Comparison of ENCODE assay signal across 8 mouse cellular contexts in the genomic region with DNA sequence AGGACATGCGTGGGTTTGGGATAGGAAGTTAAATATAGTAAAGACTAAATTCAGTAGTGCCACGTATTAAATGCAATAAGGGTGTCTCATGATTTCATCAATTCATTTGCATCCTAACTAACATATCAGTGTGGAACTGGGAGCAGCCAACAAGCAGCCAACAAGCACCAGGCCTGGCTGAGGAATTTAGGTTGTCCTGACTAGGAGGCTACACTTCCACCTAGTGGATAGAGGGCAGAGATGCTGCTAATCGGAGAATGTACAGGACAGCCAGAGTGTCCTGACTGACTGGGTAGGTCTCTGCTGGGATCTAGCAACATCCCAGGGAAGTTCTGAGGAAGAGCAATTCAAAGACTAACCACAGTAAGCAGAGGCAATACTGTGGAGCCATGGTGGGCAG.
DNase-seq lines count a peak whose midpoint lies in the region; ATAC-seq and TF ChIP-seq lines count a peak whose summit lies in the region.

No protein-coding gene starts in this region.

- H3K4me3 ChIP-seq in hindbrain, embryonic 10.5 days: no peak overlapping the region
- no peak overlapping the region for H3K4me3 ChIP-seq in hindbrain, embryonic 12.5 days
- no peak overlapping the region for H3K4me3 ChIP-seq in testis, adult 2 months (ENCODE audit: control insufficient read depth, low read depth, low read length)
- no peak overlapping the region for H3K4me3 ChIP-seq in intestine, embryonic 15.5 days (replicated peaks)

- H3K27ac ChIP-seq in hindbrain, embryonic 10.5 days: no peak overlapping the region
- no peak overlapping the region for H3K27ac ChIP-seq in hindbrain, embryonic 12.5 days
- H3K27ac ChIP-seq in testis, adult 2 months (ENCODE audit: control insufficient read depth, insufficient read depth, low read depth, low read length): no peak overlapping the region
- no peak overlapping the region for H3K27ac ChIP-seq in intestine, embryonic 15.5 days

- H3K36me3 ChIP-seq in hindbrain, embryonic 10.5 days: no peaks in the 10 kb centered on the region
- H3K36me3 ChIP-seq in hindbrain, embryonic 12.5 days: no peaks in the 10 kb centered on the region
- H3K36me3 ChIP-seq in testis, adult 2 months (ENCODE audit: control insufficient read depth, insufficient read depth, low read length): no peaks in the 10 kb centered on the region
- no peaks in the 10 kb centered on the region for H3K36me3 ChIP-seq in intestine, embryonic 15.5 days

- 46% methylated on average over 3 of the region's 3 CpGs for WGBS in hindbrain, embryonic 10.5 days
- 38% methylated on average over 3 of the region's 3 CpGs for WGBS in hindbrain, embryonic 12.5 days
- WGBS in intestine, embryonic 15.5 days: 37% methylated on average over 3 of the region's 3 CpGs

- 0 out of 2 replicates have a peak, but pooled peaks cover 6% of the 10 kb centered on the region for H3K27me3 ChIP-seq in hindbrain, embryonic 10.5 days (ENCODE audit: insufficient read depth, poor library complexity, severe bottlenecking)
- H3K27me3 ChIP-seq in hindbrain, embryonic 12.5 days: no peaks in the 10 kb centered on the region
- H3K27me3 ChIP-seq in testis, adult 2 months (ENCODE audit: control insufficient read depth, insufficient read depth, low read length): no peaks in the 10 kb centered on the region
- no peaks in the 10 kb centered on the region for H3K27me3 ChIP-seq in intestine, embryonic 15.5 days (replicated peaks)

- H3K4me2 ChIP-seq in hindbrain, embryonic 12.5 days (replicated peaks): no peak overlapping the region
- H3K4me2 ChIP-seq in intestine, embryonic 15.5 days (replicated peaks): no peak overlapping the region

- peak; percentile 15 for DNase-seq in hindbrain, embryonic 10.5 days (ENCODE audit: low spot score)
- no peak for DNase-seq in testis, postnatal 14 days (ENCODE audit: low spot score)
- DNase-seq in cerebellum, postnatal 36 days: peak; percentile 41 to 44
- DNase-seq in right cerebral cortex, postnatal 36 days (ENCODE audit: low spot score in 2 of 2): no peak
- DNase-seq in gastrocnemius, postnatal 25 days: no peak

- no peak overlapping the region for H3K9ac ChIP-seq in hindbrain, embryonic 12.5 days
- H3K9ac ChIP-seq in intestine, embryonic 15.5 days: no peak overlapping the region

- H3K4me1 ChIP-seq in hindbrain, embryonic 10.5 days (replicated peaks): no peaks in the 10 kb centered on the region
- H3K4me1 ChIP-seq in hindbrain, embryonic 12.5 days: no peaks in the 10 kb centered on the region
- no peaks in the 10 kb centered on the region for H3K4me1 ChIP-seq in testis, adult 2 months (ENCODE audit: control insufficient read depth, insufficient read depth, low read length)
- no peaks in the 10 kb centered on the region for H3K4me1 ChIP-seq in intestine, embryonic 15.5 days (replicated peaks)

- no peak for ATAC-seq in hindbrain, embryonic 12.5 days (ENCODE audit: low FRiP score)
- ATAC-seq in intestine, embryonic 15.5 days: no peak

- TF ChIP-seq POLR2A in testis, adult 2 months (IDR thresholded peaks at IDR 0.05; ENCODE audit: control insufficient read depth, low read depth, low read length): no peak

- TF ChIP-seq CTCF in testis, adult 2 months (IDR thresholded peaks at IDR 0.05; ENCODE audit: control insufficient read depth, insufficient read depth, insufficient replicate concordance, low read depth, low read length): peak; percentile 40; the same call in 1 of the 2 replicates

- no peaks in the 10 kb centered on the region for H3K9me3 ChIP-seq in hindbrain, embryonic 10.5 days
- no peaks in the 10 kb centered on the region for H3K9me3 ChIP-seq in hindbrain, embryonic 12.5 days (replicated peaks)
- no peaks in the 10 kb centered on the region for H3K9me3 ChIP-seq in intestine, embryonic 15.5 days

Comparison
In these comparisons a context has a peak if more than half of its experiments do, and no peak if none do; other contexts are left out.
1. DNase-seq: peak in hindbrain, embryonic 10.5 days (single experiment) and cerebellum, postnatal 36 days (2 of 2); none in testis, postnatal 14 days (single experiment), right cerebral cortex, postnatal 36 days (0 of 2) and gastrocnemius, postnatal 25 days (single experiment).